Mouse (Mus musculus) forebrain, embryonic 13.5 days (tissue): ENCODE data around the gene Patj. TPM values are rescaled to one million over a fixed set of nuclear protein-coding genes. Genes with fewer than 3 reads are reported as not detected.

Source experiments
- ATAC-seq: fragments of 200-750 bp; cut with Nextera tagmentation; 2 replicates; pipeline ENCODE4 v1.8.0; 2017
- H3K27ac ChIP-seq: fragments of 300-500 bp; sonication (generic); 2 replicates; pipeline ENCODE4 v1.5.1; 2015; ENCODE audit warnings: inconsistent platforms, mild to moderate bottlenecking, moderate library complexity
- H3K27me3 ChIP-seq: fragments of 300-500 bp; sonication (generic); 2 replicates; pipeline ENCODE4 v1.6.1; 2015; ENCODE audit warnings: mild to moderate bottlenecking, inconsistent platforms
- H3K36me3 ChIP-seq: fragments of 300-500 bp; sonication (generic); 2 replicates; pipeline ENCODE4 v1.6.1; 2015; ENCODE audit warnings: mild to moderate bottlenecking, inconsistent platforms; ENCODE audit not compliant: poor library complexity, severe bottlenecking
- H3K4me1 ChIP-seq: fragments of 300-500 bp; sonication (generic); 2 replicates; pipeline ENCODE4 v1.6.1; 2015; ENCODE audit warnings: inconsistent platforms
- H3K4me2 ChIP-seq: fragments of 300-500 bp; sonication (generic); 2 replicates; pipeline ENCODE4 v1.6.1; 2015; ENCODE audit warnings: inconsistent platforms, mild to moderate bottlenecking, moderate library complexity
- H3K4me3 ChIP-seq: fragments of 300-500 bp; sonication (generic); 2 replicates; pipeline ENCODE4 v1.5.1; 2015; ENCODE audit warnings: mild to moderate bottlenecking, inconsistent platforms
- H3K9ac ChIP-seq: fragments of 300-500 bp; sonication (generic); 2 replicates; pipeline ENCODE4 v1.6.1; 2015; ENCODE audit warnings: mild to moderate bottlenecking, inconsistent platforms
- H3K9me3 ChIP-seq: fragments of 300-500 bp; sonication (generic); replicated peaks from 2 replicates; pipeline ENCODE4 v1.6.1; 2016; ENCODE audit warnings: inconsistent platforms
- WGBS: fragments of 180-500 bp; shearing (Covaris S2); methylation state at CpG from one replicate; pipeline ENCODE4 v1.1.7; 2015; 5-methylcytosine and 5-hydroxymethylcytosine counted together
- microRNA-seq: library from miRNA; unstranded; fragments of <30 nt; microRNA quantifications from one replicate; pipeline ENCODE4, GENCODE M21; 2016
- polyA plus RNA-seq: library from polyadenylated mRNA; unstranded; fragments of >200 nt; fragmentation: Nextera tagmentation; extraction: Ambion mirVana; gene quantifications from 2 replicates; pipeline ENCODE4 v1.2.1, GENCODE M21; 2015

The Patj gene
- polyA plus RNA-seq, 1 experiment from 2014 or later: 10.7 TPM

DNA sequence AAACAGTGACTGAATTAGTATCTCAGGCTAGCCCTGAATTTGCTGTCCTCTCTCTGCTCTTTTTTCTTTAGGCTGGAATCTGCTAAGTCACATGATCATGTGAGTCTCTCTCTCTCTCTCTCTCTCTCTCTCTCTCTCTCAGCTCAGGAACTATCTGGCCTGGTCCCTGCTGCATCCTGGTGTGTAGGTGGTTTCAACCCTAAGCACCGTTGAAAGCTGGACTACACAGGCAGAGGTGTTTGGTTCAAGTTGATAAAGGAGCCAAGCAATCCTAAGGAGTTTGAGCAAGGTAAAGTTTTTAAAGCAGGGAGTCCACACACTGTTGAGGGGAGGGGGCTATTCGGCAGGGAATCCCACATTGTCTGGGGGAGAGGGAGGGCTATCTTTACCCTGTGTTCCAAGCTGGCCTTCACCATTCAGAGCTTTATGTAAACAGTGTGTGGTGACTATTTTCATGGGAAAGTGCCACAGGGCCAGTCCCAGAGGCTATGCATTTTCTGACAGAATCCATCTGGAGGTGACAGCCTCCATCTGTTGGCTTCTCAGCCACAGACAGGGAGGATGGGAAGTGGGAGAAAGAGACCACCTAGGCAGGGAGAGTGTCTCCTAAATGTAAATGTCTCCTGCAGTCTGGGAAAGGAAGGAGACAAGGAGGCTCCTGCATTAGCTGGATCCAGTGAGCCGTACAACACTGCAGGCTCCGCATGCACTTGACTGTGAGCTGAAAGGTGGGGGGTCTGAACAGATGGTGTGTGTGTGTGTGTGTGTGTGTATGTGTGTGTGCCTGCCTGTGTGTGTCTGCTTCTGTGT is 362.6 kb downstream of the Patj start:
- Histone ChIP-seq H3K9me3 (no peaks in the 10 kb centered on the region), H3K9ac (no peak overlapping the region), H3K4me1 (peaks cover 23% of the 10 kb centered on the region), H3K36me3 (no peaks in the 10 kb centered on the region), H3K4me2 (no peak overlapping the region), H3K4me3 (no peak overlapping the region), H3K27me3 (no peaks in the 10 kb centered on the region), H3K27ac (0 out of 2 replicates have a peak overlapping the region, but pooled peaks have one; percentile 12)
- ATAC-seq: peak; percentile 90
- WGBS: 31% methylated on average over 4 of the region's 4 CpGs

GRCm38 (mm10) chr4:98758872-98759518 is 363.4 kb downstream of the Patj start:
- no peaks in the 10 kb centered on the region for H3K9me3 ChIP-seq
- no peaks in the 10 kb centered on the region for H3K36me3 ChIP-seq
- H3K9ac ChIP-seq: no peak overlapping the region
- H3K4me2 ChIP-seq: no peak overlapping the region
- H3K4me1 ChIP-seq: peaks cover 23% of the 10 kb centered on the region
- H3K27me3 ChIP-seq: no peaks in the 10 kb centered on the region
- 69% methylated on average over 3 of the region's 3 CpGs for WGBS
- ATAC-seq: no peak
- peak overlapping the region; percentile 12; the same call in 1 of the 2 replicates for H3K27ac ChIP-seq
- H3K4me3 ChIP-seq: no peak overlapping the region

DNA sequence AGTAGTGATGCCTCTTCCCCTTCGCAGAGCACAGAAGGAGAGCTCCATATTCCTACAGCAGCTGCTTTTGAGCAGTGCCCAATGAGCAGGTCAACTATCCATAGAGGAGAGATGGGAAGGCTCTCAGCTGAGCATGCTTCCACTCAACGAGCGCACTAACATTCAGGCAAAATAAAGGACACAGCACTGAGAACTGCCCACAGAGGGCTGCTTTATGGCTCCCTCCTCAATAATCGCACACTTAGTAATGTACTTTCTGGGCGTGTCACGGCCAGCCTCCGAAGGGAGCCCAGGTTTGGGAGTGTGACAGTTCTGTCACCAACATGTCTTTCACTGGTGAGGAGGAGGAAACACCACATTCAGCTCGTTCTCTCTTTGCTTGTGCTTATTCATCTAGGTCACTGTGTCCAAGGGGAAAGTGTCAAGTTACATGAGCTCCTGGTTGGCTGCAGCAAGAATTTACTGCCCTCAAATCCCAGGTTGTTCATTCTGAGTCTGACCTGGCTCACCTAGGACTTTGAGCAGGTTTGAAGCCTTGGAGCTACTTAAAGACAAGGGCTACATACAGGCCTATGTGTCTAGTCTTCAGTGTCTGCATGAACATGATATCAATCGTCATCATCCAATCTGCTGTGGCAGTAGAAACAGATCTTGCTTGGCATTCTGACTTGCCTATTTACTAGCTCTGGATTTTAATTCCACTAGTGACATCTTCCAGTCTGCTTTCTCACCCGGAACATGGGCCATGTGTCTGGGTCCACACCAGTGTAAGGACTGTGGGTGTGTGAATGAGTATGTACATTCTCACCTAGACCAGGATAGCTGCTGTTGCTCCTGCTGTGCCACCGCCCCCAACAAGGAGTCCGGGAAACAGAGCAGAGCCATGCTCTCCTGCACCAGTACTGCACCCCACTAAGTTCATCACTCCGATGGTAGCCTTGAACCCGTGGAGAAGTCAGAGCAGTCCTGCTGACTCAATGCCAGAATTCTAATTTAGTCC is 371.8 kb downstream of the Patj start:
- Histone ChIP-seq H3K9me3 (no peaks in the 10 kb centered on the region), H3K9ac (no peak overlapping the region), H3K4me1 (no peaks in the 10 kb centered on the region), H3K4me2 (no peak overlapping the region), H3K27me3 (no peaks in the 10 kb centered on the region), H3K36me3 (no peaks in the 10 kb centered on the region), H3K4me3 (no peak overlapping the region), H3K27ac (no peak overlapping the region)
- WGBS: 85% methylated on average over 14 of the region's 14 CpGs
- ATAC-seq: no peak

Small RNAs within 50 kb of the gene (microRNA-seq; reads per million reads assigned to microRNA genes)
- gene Gm22625 (not detected), gene Gm26154 (not detected)

Other genes starting within 250 kb of the Patj start
- 107 and 117 TPM in 2 replicates for gene Tm2d1, start 12.5 kb upstream of the Patj start, polyA plus RNA-seq